Mouse (Mus musculus) stomach, embryonic 16.5 days (tissue): ENCODE results near the gene Rps6ka3. TPM values are rescaled to one million over a fixed set of nuclear protein-coding genes. Genes with fewer than 3 reads are reported as not detected.

Source experiments
- ATAC-seq: fragments of 200-750 bp; cut with Nextera tagmentation; 2 replicates; pipeline ENCODE4 v1.8.0; 2017; ENCODE audit warnings: moderate number of reproducible peaks, moderate TSS enrichment; ENCODE audit not compliant: insufficient read depth, low FRiP score
- H3K27ac ChIP-seq: fragments of 300-500 bp; sonication (generic); 2 replicates; pipeline ENCODE4 v1.5.1; 2014; ENCODE audit warnings: low read length
- H3K27me3 ChIP-seq: fragments of 300-500 bp; sonication (generic); 2 replicates; pipeline ENCODE4 v1.6.1; 2014; ENCODE audit warnings: low read length, control low read depth, mixed read lengths; ENCODE audit not compliant: control insufficient read depth, insufficient read depth
- H3K36me3 ChIP-seq: fragments of 300-500 bp; sonication (generic); 2 replicates; pipeline ENCODE4 v1.6.1; 2014; ENCODE audit warnings: low read length; ENCODE audit not compliant: control insufficient read depth, insufficient read depth
- H3K4me1 ChIP-seq: fragments of 300-500 bp; sonication (generic); 2 replicates; pipeline ENCODE4 v1.6.1; 2014; ENCODE audit warnings: low read length, control low read depth, mixed read lengths; ENCODE audit not compliant: control insufficient read depth, insufficient read depth
- H3K4me2 ChIP-seq: fragments of 300-500 bp; sonication (generic); 2 replicates; pipeline ENCODE4 v1.6.1; 2014; ENCODE audit warnings: low read depth, low read length, mixed read lengths
- H3K4me3 ChIP-seq: fragments of 300-500 bp; sonication (generic); replicated peaks from 2 replicates; pipeline ENCODE4 v1.5.1; 2014; ENCODE audit warnings: mild to moderate bottlenecking, low read length
- H3K9ac ChIP-seq: fragments of 300-500 bp; sonication (generic); 2 replicates; pipeline ENCODE4 v1.6.1; 2014; ENCODE audit warnings: low read length
- H3K9me3 ChIP-seq: fragments of 300-500 bp; sonication (generic); replicated peaks from 2 replicates; pipeline ENCODE4 v1.6.1; 2016; ENCODE audit warnings: low read length, control low read depth; ENCODE audit not compliant: control insufficient read depth
- WGBS: fragments of 180-500 bp; shearing (Covaris S2); extraction: QIAGEN DNeasy Blood & Tissue Kit; methylation state at CpG from one replicate; pipeline ENCODE4 v1.1.7; 2014; 5-methylcytosine and 5-hydroxymethylcytosine counted together
- polyA plus RNA-seq: library from polyadenylated mRNA; unstranded; fragments of >200 nt; fragmentation: Nextera tagmentation; extraction: Ambion mirVana; gene quantifications from 2 replicates; pipeline ENCODE4 v1.2.1, GENCODE M21; 2015

Gene Rps6ka3
- polyA plus RNA-seq, 1 experiment from 2014 or later, result 5.3 TPM

DNA sequence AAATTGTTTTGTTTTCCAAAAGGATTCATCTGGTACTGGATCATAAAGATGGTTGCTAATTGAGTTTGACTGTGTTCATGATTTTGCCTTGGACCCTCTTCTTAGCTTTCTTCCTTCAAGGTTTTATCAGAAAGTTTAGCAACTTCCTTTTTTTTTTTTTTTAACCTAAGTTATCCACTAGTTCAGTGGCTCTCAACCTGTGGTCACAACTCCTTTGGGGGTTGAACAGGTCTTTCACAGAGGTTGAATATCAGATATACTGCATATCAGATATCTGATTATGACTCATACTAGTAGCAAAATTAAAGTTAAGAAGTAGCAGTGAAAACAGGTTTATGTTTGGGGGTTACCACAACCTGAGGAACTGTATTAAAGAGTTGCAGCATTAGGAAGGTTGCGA, 85.8 kb downstream of the Rps6ka3 start:
- Histone ChIP-seq H3K4me2 (no peak overlapping the region), H3K9ac (no peak overlapping the region), H3K36me3 (no peaks in the 10 kb centered on the region), H3K4me1 (no peaks in the 10 kb centered on the region), H3K4me3 (no peak overlapping the region), H3K9me3 (no peaks in the 10 kb centered on the region), H3K27me3 (no peaks in the 10 kb centered on the region), H3K27ac (no peak overlapping the region)
- 87% methylated on average over 1 of the region's 1 CpGs for WGBS
- ATAC-seq, result no peak

- Histone ChIP-seq H3K4me2 (no peak overlapping the region), H3K36me3 (no peaks in the 10 kb centered on the region), H3K27me3 (no peaks in the 10 kb centered on the region), H3K27ac (no peak overlapping the region), H3K4me1 (no peaks in the 10 kb centered on the region), H3K4me3 (no peak overlapping the region), H3K9ac (no peak overlapping the region), H3K9me3 (no peaks in the 10 kb centered on the region)
- WGBS, result 72% methylated on average over 11 of the region's 11 CpGs
- no peak for ATAC-seq
These were observed 92.5 kb downstream of the Rps6ka3 start for GRCm38 (mm10) chrX:159302349-159303311.

- no peak for ATAC-seq
- Histone ChIP-seq H3K4me1 (no peaks in the 10 kb centered on the region), H3K9me3 (no peaks in the 10 kb centered on the region), H3K36me3 (no peaks in the 10 kb centered on the region), H3K9ac (no peak overlapping the region), H3K27me3 (no peaks in the 10 kb centered on the region), H3K4me2 (no peak overlapping the region), H3K4me3 (no peak overlapping the region), H3K27ac (no peak overlapping the region)
- 82% methylated on average over 7 of the region's 7 CpGs for WGBS
These were observed 105.2 kb downstream of the Rps6ka3 start for GRCm38 (mm10) chrX:159315293-159315692.

DNA sequence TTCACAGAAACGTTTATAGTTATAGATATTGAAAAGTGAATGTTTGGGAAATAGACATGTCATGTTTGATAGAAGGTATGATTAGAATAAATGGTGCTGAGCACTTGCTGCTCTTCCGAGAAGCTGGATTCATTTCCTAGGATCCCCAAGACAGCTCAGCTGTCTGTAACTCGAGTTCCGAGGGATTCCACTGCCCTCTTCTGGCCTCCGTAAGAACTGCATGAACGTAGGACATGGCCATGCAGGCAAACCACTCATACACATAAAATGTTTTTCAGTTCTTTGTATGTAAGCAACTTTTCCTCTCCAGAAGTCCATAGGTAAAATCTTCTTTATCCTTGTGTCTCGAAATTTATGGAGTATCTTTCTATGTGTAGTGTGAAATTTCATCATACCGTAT, 111.2 kb downstream of the Rps6ka3 start:
- 27% methylated on average over 8 of the region's 8 CpGs for WGBS

DNA sequence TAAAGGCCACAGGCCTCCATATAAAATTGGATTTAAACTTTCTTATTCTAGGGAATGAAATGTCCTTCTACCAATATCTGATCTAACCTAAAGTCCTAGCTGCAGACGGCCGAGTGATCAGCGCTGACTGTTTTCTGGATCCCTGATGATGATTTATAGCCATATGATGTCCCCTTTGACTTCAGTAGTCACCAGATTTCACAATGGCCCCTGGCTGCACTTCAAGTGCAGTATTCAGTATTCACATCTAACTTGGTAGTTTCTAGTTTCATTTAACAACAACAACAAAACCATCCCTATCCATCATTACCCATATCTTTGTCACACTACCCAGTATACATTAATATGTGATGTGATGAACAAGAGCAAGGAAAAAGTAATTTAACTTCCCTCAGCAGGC, 154.4 kb downstream of the Rps6ka3 start:
- H3K9ac ChIP-seq, result no peak overlapping the region
- H3K27ac ChIP-seq, result no peak overlapping the region
- 87% methylated on average over 3 of the region's 3 CpGs for WGBS
- no peak overlapping the region for H3K4me3 ChIP-seq
- no peaks in the 10 kb centered on the region for H3K4me1 ChIP-seq
- no peaks in the 10 kb centered on the region for H3K27me3 ChIP-seq
- no peaks in the 10 kb centered on the region; the same call in 1 of the 2 replicates for H3K36me3 ChIP-seq
- H3K4me2 ChIP-seq, result no peak overlapping the region
- no peak for ATAC-seq
- no peaks in the 10 kb centered on the region for H3K9me3 ChIP-seq

More for the DNA sequence above, 111.2 kb downstream of the Rps6ka3 start:
- Histone ChIP-seq H3K27ac (no peak overlapping the region), H3K4me1 (no peaks in the 10 kb centered on the region), H3K4me2 (no peak overlapping the region), H3K27me3 (no peaks in the 10 kb centered on the region), H3K4me3 (no peak overlapping the region), H3K36me3 (no peaks in the 10 kb centered on the region), H3K9me3 (no peaks in the 10 kb centered on the region), H3K9ac (no peak overlapping the region)
- no peak for ATAC-seq

DNA sequence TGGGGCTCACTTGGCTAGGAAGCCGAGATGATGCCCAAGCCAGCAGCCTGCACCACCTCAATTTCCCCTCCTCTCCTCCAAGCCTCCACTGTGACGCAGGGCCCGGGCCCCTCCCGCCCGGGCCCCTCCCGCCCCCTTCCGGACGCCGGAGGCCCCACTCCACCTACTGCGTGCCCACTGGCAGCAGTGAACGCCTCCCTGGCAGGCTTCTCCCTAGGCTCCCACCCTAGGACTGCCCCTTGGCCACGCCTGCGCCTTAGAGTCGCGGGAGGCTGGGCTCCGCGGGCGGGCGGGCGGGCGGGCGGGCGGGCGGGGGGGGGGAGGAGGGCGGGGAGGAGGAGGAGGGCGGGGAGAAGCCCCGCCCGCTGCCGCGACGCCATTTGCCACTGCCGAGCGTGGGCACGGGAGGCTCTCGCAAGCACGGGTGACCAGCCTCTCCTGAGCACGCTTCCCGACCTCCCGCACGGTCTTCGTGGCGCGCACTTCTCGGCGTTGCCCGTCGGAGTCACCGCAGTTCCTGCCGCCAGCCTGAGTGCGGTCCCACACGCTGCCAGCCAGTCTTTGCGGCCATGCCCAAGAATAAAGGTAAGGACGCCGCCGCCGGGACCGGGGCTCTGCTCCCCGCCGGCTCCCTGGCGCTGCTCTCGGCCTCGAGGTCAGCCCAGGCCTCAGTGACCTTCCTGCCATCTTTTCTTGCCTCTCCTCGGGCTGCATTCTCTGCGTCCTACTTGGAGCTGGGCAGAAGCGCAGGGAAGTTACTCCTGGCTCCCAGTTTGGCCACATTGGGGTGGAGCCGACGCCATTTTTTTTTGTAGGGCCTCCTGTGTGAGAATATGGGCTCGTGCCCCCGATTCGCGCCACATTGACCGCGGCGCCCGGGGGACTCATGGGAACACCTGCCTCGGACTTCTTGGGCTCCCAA, 162.0 kb downstream of the Rps6ka3 start, which contains the start of gene Eif1ax:
Gene Eif1ax (plus strand): TSS at position 348 of the 922 bp plus-strand sequence.
- H3K9me3 ChIP-seq, result no peaks in the 10 kb centered on the region
- peak; percentile 98 for ATAC-seq
- peak within 1 kb of the TSS; percentile 80 for H3K9ac ChIP-seq
- peak within 1 kb of the TSS; percentile 71 for H3K4me3 ChIP-seq
- H3K27ac ChIP-seq, result peak within 1 kb of the TSS; percentile 72; the same call in 1 of the 2 replicates
- peak within 1 kb of the TSS; percentile 52 for H3K4me2 ChIP-seq
- H3K4me1 ChIP-seq, result no peaks in the 10 kb centered on the region
- no peaks in the 10 kb centered on the region; the same call in 1 of the 2 replicates for H3K27me3 ChIP-seq
- H3K36me3 ChIP-seq, result no peaks in the 10 kb centered on the region
- WGBS, result 15% methylated on average over 55 of the region's 76 CpGs

GRCm38 (mm10) chrX:159372753-159373144, 162.6 kb downstream of the Rps6ka3 start:
- Histone ChIP-seq H3K27ac (peak overlapping the region; percentile 72; the same call in 1 of the 2 replicates), H3K4me3 (peak overlapping the region; percentile 71), H3K9ac (peak overlapping the region; percentile 80), H3K4me2 (peak overlapping the region; percentile 52), H3K4me1 (no peaks in the 10 kb centered on the region), H3K9me3 (no peaks in the 10 kb centered on the region), H3K27me3 (no peaks in the 10 kb centered on the region; the same call in 1 of the 2 replicates), H3K36me3 (no peaks in the 10 kb centered on the region)
- no peak for ATAC-seq
- 17% methylated on average over 9 of the region's 9 CpGs for WGBS

- Histone ChIP-seq H3K36me3 (peaks cover 3% of the 10 kb centered on the region; the same call in 1 of the 2 replicates), H3K4me1 (no peaks in the 10 kb centered on the region), H3K4me2 (no peak overlapping the region), H3K27ac (no peak overlapping the region), H3K9ac (no peak overlapping the region), H3K9me3 (no peaks in the 10 kb centered on the region), H3K4me3 (no peak overlapping the region), H3K27me3 (no peaks in the 10 kb centered on the region)
- WGBS, result 70% methylated on average over 9 of the region's 9 CpGs
- no peak for ATAC-seq
These were observed 177.0 kb downstream of the Rps6ka3 start for GRCm38 (mm10) chrX:159387105-159387504.
